Mouse (Mus musculus) spleen, adult 2 months (tissue): ENCODE measurements at regions not wholly inside any gene's neighbourhood (a gene's known extent, or its start where the extent isn't known, plus 50 kb on each side); places are given as distances from the start of the nearest gene placed in this dataset.

ENCODE experiments used
- CTCF ChIP-seq: fragments of 200-500 bp; IDR thresholded peaks from 2 replicates; pipeline ENCODE4 v1.5.1; 2011; ENCODE audit warnings: mild to moderate bottlenecking, inconsistent platforms; ENCODE audit not compliant: insufficient read depth, insufficient read length, insufficient replicate concordance; ENCODE audit errors: extremely low read depth
- POLR2A ChIP-seq: fragments of 200-500 bp; IDR thresholded peaks from 2 replicates; pipeline ENCODE4 v1.6.1; 2011; ENCODE audit warnings: low read depth, low read length, inconsistent platforms

- TF ChIP-seq CTCF (no peak), POLR2A (no peak)
Measured at GRCm38 (mm10) chr13:118850708-118851107, 181.1 kb downstream of the Fgf10 start.
